Mouse (Mus musculus): ENCODE results near the gene Sp1. TPM values are rescaled to one million over a fixed set of nuclear protein-coding genes. Genes with fewer than 3 reads are reported as not detected.

Sp1 gene
- total and polyA plus RNA-seq, 3 experiments, result 35.8 to 93.8 (median 50.5) TPM

- Histone ChIP-seq H3K9me3 (replicated peaks) (no peaks in the 10 kb centered on the region), H3K27me3 (ENCODE audit: insufficient read depth, low read length) (peaks cover 46% of the 10 kb centered on the region), H3K4me3 (ENCODE audit: low read depth, low read length) (no peak overlapping the region), H3K36me3 (replicated peaks) (no peaks in the 10 kb centered on the region), H3K4me1 (ENCODE audit: insufficient read depth, low read depth, low read length) (peaks cover 26% of the 10 kb centered on the region)
- TF ChIP-seq POLR2AphosphoS5 (IDR thresholded peaks at IDR 0.05; ENCODE audit: insufficient replicate concordance, low read depth, low read length) (no peak), CTCF (IDR thresholded peaks at IDR 0.05; ENCODE audit: low read depth, low read length) (no peak), GATA1 (IDR thresholded peaks at IDR 0.05; ENCODE audit: borderline replicate concordance, low read length) (no peak), GATA2 (IDR thresholded peaks at IDR 0.05; ENCODE audit: borderline replicate concordance, low read depth, low read length) (no peak), TAL1 (conservative IDR thresholded peaks at IDR 0.05; ENCODE audit: low read depth, low read length) (no peak)
- ATAC-seq (ENCODE audit: extremely low read depth, insufficient number of reproducible peaks, low FRiP score, poor library complexity, severe bottlenecking) (no peak), DNase-seq (ENCODE audit: low spot score) (no peak)
Observed at GRCm38 (mm10) chr15:102377810-102378262, 28.1 kb upstream of the Sp1 start.

- TF ChIP-seq CTCF (IDR thresholded peaks at IDR 0.05; ENCODE audit: low read depth, low read length), result peak; percentile 87
- no peak for TF ChIP-seq TAL1 (conservative IDR thresholded peaks at IDR 0.05; ENCODE audit: low read depth, low read length)
- no peak for TF ChIP-seq GATA1 (IDR thresholded peaks at IDR 0.05; ENCODE audit: borderline replicate concordance, low read length)
- Histone ChIP-seq H3K36me3 (replicated peaks) (no peaks in the 10 kb centered on the region), H3K9me3 (replicated peaks) (no peaks in the 10 kb centered on the region), H3K4me1 (ENCODE audit: insufficient read depth, low read depth, low read length) (peaks cover 29% of the 10 kb centered on the region), H3K4me3 (ENCODE audit: low read depth, low read length) (no peak overlapping the region), H3K27me3 (ENCODE audit: insufficient read depth, low read length) (peaks cover 14% of the 10 kb centered on the region)
- peak; percentile 59 for ATAC-seq (ENCODE audit: extremely low read depth, insufficient number of reproducible peaks, low FRiP score, poor library complexity, severe bottlenecking)
- DNase-seq (ENCODE audit: low spot score), result no peak
Observed at GRCm38 (mm10) chr15:102381575-102381974, 24.4 kb upstream of the Sp1 start.

GRCm38 (mm10) chr15:102383671-102384070 is 22.3 kb upstream of the Sp1 start:
- no peak; the same call in 1 of the 2 replicates for ATAC-seq (ENCODE audit: extremely low read depth, insufficient number of reproducible peaks, low FRiP score, poor library complexity, severe bottlenecking)
- no peak for DNase-seq (ENCODE audit: low spot score)
- no peak for TF ChIP-seq CTCF (IDR thresholded peaks at IDR 0.05; ENCODE audit: low read depth, low read length)
- no peak for TF ChIP-seq GATA2 (IDR thresholded peaks at IDR 0.05; ENCODE audit: borderline replicate concordance, low read depth, low read length)
- no peak for TF ChIP-seq TAL1 (conservative IDR thresholded peaks at IDR 0.05; ENCODE audit: low read depth, low read length)
- TF ChIP-seq GATA1 (IDR thresholded peaks at IDR 0.05; ENCODE audit: borderline replicate concordance, low read length), result no peak
- no peak for TF ChIP-seq POLR2AphosphoS5 (IDR thresholded peaks at IDR 0.05; ENCODE audit: insufficient replicate concordance, low read depth, low read length)
- peaks cover 17% of the 10 kb centered on the region for H3K4me1 ChIP-seq (ENCODE audit: insufficient read depth, low read depth, low read length)
- H3K9me3 ChIP-seq (replicated peaks), result no peaks in the 10 kb centered on the region
- no peak overlapping the region for H3K4me3 ChIP-seq (ENCODE audit: low read depth, low read length)
- H3K36me3 ChIP-seq (replicated peaks), result no peaks in the 10 kb centered on the region
- H3K27me3 ChIP-seq (ENCODE audit: insufficient read depth, low read length), result peaks cover 7% of the 10 kb centered on the region

- Histone ChIP-seq H3K9me3 (replicated peaks) (no peaks in the 10 kb centered on the region), H3K36me3 (replicated peaks) (no peaks in the 10 kb centered on the region), H3K27me3 (ENCODE audit: insufficient read depth, low read length) (no peaks in the 10 kb centered on the region), H3K4me1 (ENCODE audit: insufficient read depth, low read depth, low read length) (peaks cover 31% of the 10 kb centered on the region), H3K4me3 (ENCODE audit: low read depth, low read length) (no peak overlapping the region)
- TF ChIP-seq GATA2 (IDR thresholded peaks at IDR 0.05; ENCODE audit: borderline replicate concordance, low read depth, low read length), result no peak
- TF ChIP-seq GATA1 (IDR thresholded peaks at IDR 0.05; ENCODE audit: borderline replicate concordance, low read length), result no peak
- no peak for TF ChIP-seq TAL1 (conservative IDR thresholded peaks at IDR 0.05; ENCODE audit: low read depth, low read length)
- no peak for TF ChIP-seq CTCF (IDR thresholded peaks at IDR 0.05; ENCODE audit: low read depth, low read length)
- TF ChIP-seq POLR2AphosphoS5 (IDR thresholded peaks at IDR 0.05; ENCODE audit: insufficient replicate concordance, low read depth, low read length), result no peak
- DNase-seq (ENCODE audit: low spot score), result no peak
- no peak for ATAC-seq (ENCODE audit: extremely low read depth, insufficient number of reproducible peaks, low FRiP score, poor library complexity, severe bottlenecking)
Observed at GRCm38 (mm10) chr15:102386640-102387039, 19.3 kb upstream of the Sp1 start.

- Histone ChIP-seq H3K27me3 (ENCODE audit: insufficient read depth, low read length) (no peaks in the 10 kb centered on the region), H3K4me1 (ENCODE audit: insufficient read depth, low read depth, low read length) (peaks cover 50% of the 10 kb centered on the region), H3K36me3 (replicated peaks) (no peaks in the 10 kb centered on the region), H3K4me3 (ENCODE audit: low read depth, low read length) (no peak overlapping the region), H3K9me3 (replicated peaks) (no peaks in the 10 kb centered on the region)
- no peak for TF ChIP-seq TAL1 (conservative IDR thresholded peaks at IDR 0.05; ENCODE audit: low read depth, low read length)
- no peak for TF ChIP-seq GATA1 (IDR thresholded peaks at IDR 0.05; ENCODE audit: borderline replicate concordance, low read length)
- no peak for TF ChIP-seq GATA2 (IDR thresholded peaks at IDR 0.05; ENCODE audit: borderline replicate concordance, low read depth, low read length)
- no peak for TF ChIP-seq POLR2AphosphoS5 (IDR thresholded peaks at IDR 0.05; ENCODE audit: insufficient replicate concordance, low read depth, low read length)
- ATAC-seq (ENCODE audit: extremely low read depth, insufficient number of reproducible peaks, low FRiP score, poor library complexity, severe bottlenecking) (no peak), DNase-seq (ENCODE audit: low spot score) (no peak)
Observed at GRCm38 (mm10) chr15:102388942-102389341, 17.0 kb upstream of the Sp1 start.

GRCm38 (mm10) chr15:102392520-102392919 is 13.4 kb upstream of the Sp1 start:
- H3K36me3 ChIP-seq (replicated peaks), result no peaks in the 10 kb centered on the region
- ATAC-seq (ENCODE audit: extremely low read depth, insufficient number of reproducible peaks, low FRiP score, poor library complexity, severe bottlenecking) (no peak), DNase-seq (ENCODE audit: low spot score) (no peak)
- no peaks in the 10 kb centered on the region for H3K27me3 ChIP-seq (ENCODE audit: insufficient read depth, low read length)
- H3K4me3 ChIP-seq (ENCODE audit: low read depth, low read length), result no peak overlapping the region
- H3K4me1 ChIP-seq (ENCODE audit: insufficient read depth, low read depth, low read length), result peaks cover 65% of the 10 kb centered on the region
- TF ChIP-seq TAL1 (conservative IDR thresholded peaks at IDR 0.05; ENCODE audit: low read depth, low read length), result no peak
- no peak for TF ChIP-seq CTCF (IDR thresholded peaks at IDR 0.05; ENCODE audit: low read depth, low read length)
- TF ChIP-seq GATA2 (IDR thresholded peaks at IDR 0.05; ENCODE audit: borderline replicate concordance, low read depth, low read length), result no peak
- TF ChIP-seq GATA1 (IDR thresholded peaks at IDR 0.05; ENCODE audit: borderline replicate concordance, low read length), result no peak
- H3K9me3 ChIP-seq (replicated peaks), result no peaks in the 10 kb centered on the region
